Mouse (Mus musculus) lung, embryonic 16.5 days (tissue): ENCODE results near the gene Dusp1. TPM values are rescaled to one million over a fixed set of nuclear protein-coding genes. Genes with fewer than 3 reads are reported as not detected.

Experiments
- ATAC-seq: fragments of 200-750 bp; cut with Nextera tagmentation; 2 replicates; pipeline ENCODE4 v1.8.0; 2017; ENCODE audit warnings: low read depth, mild to moderate bottlenecking, moderate library complexity
- H3K27ac ChIP-seq: fragments of 300-500 bp; sonication (generic); 2 replicates; pipeline ENCODE4 v1.5.1; 2014; ENCODE audit warnings: mild to moderate bottlenecking, control low read depth, low read length
- H3K27me3 ChIP-seq: fragments of 300-500 bp; sonication (generic); 2 replicates; pipeline ENCODE4 v1.6.1; 2014; ENCODE audit warnings: low read depth, low read length, mixed read lengths; ENCODE audit not compliant: control insufficient read depth, insufficient read depth
- H3K36me3 ChIP-seq: fragments of 300-500 bp; sonication (generic); 2 replicates; pipeline ENCODE4 v1.6.1; 2014; ENCODE audit warnings: low read length; ENCODE audit not compliant: control insufficient read depth, insufficient read depth
- H3K4me1 ChIP-seq: fragments of 300-500 bp; sonication (generic); replicated peaks from 2 replicates; pipeline ENCODE4 v1.6.1; 2014; ENCODE audit warnings: low read length, mixed read lengths; ENCODE audit not compliant: control insufficient read depth, insufficient read depth
- H3K4me2 ChIP-seq: fragments of 300-500 bp; sonication (generic); 2 replicates; pipeline ENCODE4 v1.6.1; 2014; ENCODE audit warnings: low read depth, low read length, control low read depth
- H3K4me3 ChIP-seq: fragments of 300-500 bp; sonication (generic); 2 replicates; pipeline ENCODE4 v1.5.1; 2014; ENCODE audit warnings: mild to moderate bottlenecking, low read length, control low read depth
- H3K9ac ChIP-seq: fragments of 300-500 bp; sonication (generic); 2 replicates; pipeline ENCODE4 v1.6.1; 2014; ENCODE audit warnings: low read length, control low read depth
- H3K9me3 ChIP-seq: fragments of 300-500 bp; sonication (generic); 2 replicates; pipeline ENCODE4 v1.6.1; 2016; ENCODE audit warnings: low read length; ENCODE audit not compliant: control insufficient read depth
- WGBS: fragments of 180-500 bp; shearing (Covaris S2); extraction: QIAGEN DNeasy Blood & Tissue Kit; methylation state at CpG from one replicate; pipeline ENCODE4 v1.1.7; 2014; 5-methylcytosine and 5-hydroxymethylcytosine counted together
- polyA plus RNA-seq: library from polyadenylated mRNA; unstranded; fragments of >200 nt; fragmentation: Nextera tagmentation; extraction: Ambion mirVana; gene quantifications from 2 replicates; pipeline ENCODE4 v1.2.1, GENCODE M21; 2015

Gene Dusp1
- polyA plus RNA-seq, 1 experiment from 2014 or later = 28.4 TPM

GRCm38 (mm10) chr17:26579396-26579795 lies 17.5 kb upstream of the Dusp1 start:
- no peak overlapping the region for H3K27ac ChIP-seq
- H3K9me3 ChIP-seq = no peaks in the 10 kb centered on the region
- no peak overlapping the region for H3K4me3 ChIP-seq
- H3K27me3 ChIP-seq = no peaks in the 10 kb centered on the region
- H3K36me3 ChIP-seq = no peaks in the 10 kb centered on the region
- peaks cover 28% of the 10 kb centered on the region for H3K4me1 ChIP-seq
- 84% methylated on average over 6 of the region's 6 CpGs for WGBS
- H3K9ac ChIP-seq = no peak overlapping the region
- no peak for ATAC-seq
- no peak overlapping the region for H3K4me2 ChIP-seq

- 94% methylated on average over 11 of the region's 11 CpGs for WGBS
- Histone ChIP-seq H3K4me2 (no peak overlapping the region), H3K27ac (no peak overlapping the region), H3K27me3 (no peaks in the 10 kb centered on the region), H3K4me1 (peaks cover 22% of the 10 kb centered on the region), H3K4me3 (no peak overlapping the region), H3K36me3 (no peaks in the 10 kb centered on the region), H3K9me3 (no peaks in the 10 kb centered on the region), H3K9ac (no peak overlapping the region)
- ATAC-seq = no peak
These were observed 16.8 kb upstream of the Dusp1 start for GRCm38 (mm10) chr17:26578771-26579170.

- Histone ChIP-seq H3K4me2 (no peak overlapping the region), H3K27ac (no peak overlapping the region), H3K27me3 (no peaks in the 10 kb centered on the region), H3K9ac (no peak overlapping the region), H3K4me1 (peaks cover 16% of the 10 kb centered on the region), H3K36me3 (no peaks in the 10 kb centered on the region), H3K4me3 (no peak overlapping the region), H3K9me3 (no peaks in the 10 kb centered on the region)
- 77% methylated on average over 7 of the region's 7 CpGs for WGBS
- ATAC-seq = no peak
These were observed 16.2 kb upstream of the Dusp1 start for GRCm38 (mm10) chr17:26578162-26578561.

- no peak overlapping the region for H3K4me2 ChIP-seq
- peaks cover 11% of the 10 kb centered on the region for H3K4me1 ChIP-seq
- H3K27me3 ChIP-seq = no peaks in the 10 kb centered on the region
- H3K9ac ChIP-seq = no peak overlapping the region
- 70% methylated on average over 11 of the region's 11 CpGs for WGBS
- H3K9me3 ChIP-seq = no peaks in the 10 kb centered on the region
- no peak overlapping the region for H3K4me3 ChIP-seq
- no peak for ATAC-seq
- no peak overlapping the region for H3K27ac ChIP-seq
- no peaks in the 10 kb centered on the region for H3K36me3 ChIP-seq
These were observed 15.4 kb upstream of the Dusp1 start for GRCm38 (mm10) chr17:26577309-26577708.

GRCm38 (mm10) chr17:26576833-26577232 lies 14.9 kb upstream of the Dusp1 start:
- H3K27ac ChIP-seq = no peak overlapping the region
- peaks cover 11% of the 10 kb centered on the region for H3K4me1 ChIP-seq
- no peak overlapping the region for H3K4me2 ChIP-seq

GRCm38 (mm10) chr17:26575786-26576690 lies 14.1 kb upstream of the Dusp1 start:
- no peaks in the 10 kb centered on the region for H3K9me3 ChIP-seq
- 83% methylated on average over 12 of the region's 12 CpGs for WGBS
- H3K4me2 ChIP-seq = no peak overlapping the region
- H3K27me3 ChIP-seq = no peaks in the 10 kb centered on the region
- no peak; the same call in 1 of the 2 replicates for ATAC-seq
- no peak overlapping the region for H3K9ac ChIP-seq
- H3K36me3 ChIP-seq = no peaks in the 10 kb centered on the region
- H3K4me1 ChIP-seq = peaks cover 11% of the 10 kb centered on the region
- no peak overlapping the region for H3K27ac ChIP-seq
- no peak overlapping the region for H3K4me3 ChIP-seq

More at GRCm38 (mm10) chr17:26576833-26577232, 14.9 kb upstream of the Dusp1 start:
- 61% methylated on average over 7 of the region's 7 CpGs for WGBS
- Histone ChIP-seq H3K9ac (no peak overlapping the region), H3K36me3 (no peaks in the 10 kb centered on the region), H3K9me3 (no peaks in the 10 kb centered on the region), H3K27me3 (no peaks in the 10 kb centered on the region), H3K4me3 (no peak overlapping the region)
- peak; percentile 47; the same call in 1 of the 2 replicates for ATAC-seq

GRCm38 (mm10) chr17:26574701-26575100 lies 12.8 kb upstream of the Dusp1 start:
- H3K36me3 ChIP-seq = no peaks in the 10 kb centered on the region
- no peaks in the 10 kb centered on the region for H3K27me3 ChIP-seq
- no peaks in the 10 kb centered on the region for H3K9me3 ChIP-seq
- H3K4me3 ChIP-seq = no peak overlapping the region
- WGBS = 77% methylated on average over 5 of the region's 5 CpGs
- H3K4me2 ChIP-seq = no peak overlapping the region
- ATAC-seq = no peak
- H3K9ac ChIP-seq = no peak overlapping the region
- no peak overlapping the region for H3K27ac ChIP-seq
- peaks cover 13% of the 10 kb centered on the region for H3K4me1 ChIP-seq

GRCm38 (mm10) chr17:26574118-26574517 lies 12.2 kb upstream of the Dusp1 start:
- no peak overlapping the region for H3K4me2 ChIP-seq
- peaks cover 13% of the 10 kb centered on the region for H3K4me1 ChIP-seq
- no peak overlapping the region for H3K9ac ChIP-seq
- no peaks in the 10 kb centered on the region for H3K27me3 ChIP-seq
- no peak overlapping the region for H3K27ac ChIP-seq
- no peaks in the 10 kb centered on the region for H3K9me3 ChIP-seq
- 76% methylated on average over 11 of the region's 11 CpGs for WGBS
- 0 out of 2 replicates have a peak, but pooled peaks cover 5% of the 10 kb centered on the region for H3K36me3 ChIP-seq
- ATAC-seq = no peak
- no peak overlapping the region for H3K4me3 ChIP-seq

- 88% methylated on average over 11 of the region's 11 CpGs for WGBS
- no peak overlapping the region for H3K4me2 ChIP-seq
- no peaks in the 10 kb centered on the region for H3K27me3 ChIP-seq
- 0 out of 2 replicates have a peak overlapping the region, but pooled peaks have one; percentile 4 for H3K9ac ChIP-seq
- H3K27ac ChIP-seq = no peak overlapping the region
- H3K9me3 ChIP-seq = peaks cover 5% of the 10 kb centered on the region; the same call in 1 of the 2 replicates
- H3K4me1 ChIP-seq = peaks cover 13% of the 10 kb centered on the region
- no peak for ATAC-seq
- no peak overlapping the region for H3K4me3 ChIP-seq
- peaks cover 15% of the 10 kb centered on the region for H3K36me3 ChIP-seq
These were observed 10.3 kb upstream of the Dusp1 start for GRCm38 (mm10) chr17:26572265-26572664.
